Mouse (Mus musculus) embryonic facial prominence, embryonic 13.5 days (tissue): ENCODE measurements around the gene Borcs5. TPM values are rescaled to one million over a fixed set of nuclear protein-coding genes. Genes with fewer than 3 reads are reported as not detected.

Experiments used
- ATAC-seq: fragments of 200-750 bp; cut with Nextera tagmentation; 2 replicates; pipeline ENCODE4 v1.8.0; 2017; ENCODE audit warnings: low read depth; ENCODE audit not compliant: insufficient number of reproducible peaks, insufficient read depth, low FRiP score, low TSS enrichment
- H3K27ac ChIP-seq: fragments of 300-500 bp; sonication (generic); 2 replicates; pipeline ENCODE4 v1.5.1; 2015; ENCODE audit warnings: moderate library complexity, mild to moderate bottlenecking, inconsistent platforms
- H3K27me3 ChIP-seq: fragments of 300-500 bp; sonication (generic); 2 replicates; pipeline ENCODE4 v1.6.1; 2015; ENCODE audit warnings: mild to moderate bottlenecking, inconsistent platforms
- H3K36me3 ChIP-seq: fragments of 300-500 bp; sonication (generic); 2 replicates; pipeline ENCODE4 v1.6.1; 2015; ENCODE audit warnings: mild to moderate bottlenecking, inconsistent platforms
- H3K4me1 ChIP-seq: fragments of 300-500 bp; sonication (generic); 2 replicates; pipeline ENCODE4 v1.6.1; 2015; ENCODE audit warnings: inconsistent platforms
- H3K4me2 ChIP-seq: fragments of 300-500 bp; sonication (generic); 2 replicates; pipeline ENCODE4 v1.6.1; 2015; ENCODE audit warnings: moderate library complexity, mild to moderate bottlenecking, inconsistent platforms
- H3K4me3 ChIP-seq: fragments of 300-500 bp; sonication (generic); 2 replicates; pipeline ENCODE4 v1.5.1; 2015; ENCODE audit warnings: mild to moderate bottlenecking, inconsistent platforms
- H3K9ac ChIP-seq: fragments of 300-500 bp; sonication (generic); 2 replicates; pipeline ENCODE4 v1.6.1; 2015; ENCODE audit warnings: mild to moderate bottlenecking, inconsistent platforms
- H3K9me3 ChIP-seq: fragments of 300-500 bp; sonication (generic); 2 replicates; pipeline ENCODE4 v1.6.1; 2016; ENCODE audit warnings: inconsistent platforms
- WGBS: fragments of 180-500 bp; shearing (Covaris S2); methylation state at CpG from one replicate; pipeline ENCODE4 v1.1.7; 2015; ENCODE audit warnings: mixed read lengths; 5-methylcytosine and 5-hydroxymethylcytosine counted together
- polyA plus RNA-seq: library from polyadenylated mRNA; unstranded; fragments of >200 nt; fragmentation: Nextera tagmentation; extraction: Ambion mirVana; gene quantifications from 2 replicates; pipeline ENCODE4 v1.2.1, GENCODE M21; 2015

Gene Borcs5
- polyA plus RNA-seq, 1 experiment from 2014 or later, result 23.1 TPM

GRCm38 (mm10) chr6:134721729-134722269 is 82.5 kb downstream of the Borcs5 start:
- Histone ChIP-seq H3K27ac (no peak overlapping the region), H3K9ac (no peak overlapping the region), H3K4me3 (no peak overlapping the region), H3K9me3 (no peaks in the 10 kb centered on the region), H3K36me3 (peaks cover 67% of the 10 kb centered on the region), H3K4me1 (no peaks in the 10 kb centered on the region), H3K4me2 (no peak overlapping the region), H3K27me3 (no peaks in the 10 kb centered on the region)
- no peak for ATAC-seq
- WGBS, result 79% methylated on average over 6 of the region's 6 CpGs

- H3K9me3 ChIP-seq, result no peaks in the 10 kb centered on the region
- H3K4me2 ChIP-seq, result no peak overlapping the region
- H3K4me3 ChIP-seq, result no peak overlapping the region
- no peak overlapping the region for H3K9ac ChIP-seq
- ATAC-seq, result no peak
- peaks cover 57% of the 10 kb centered on the region for H3K36me3 ChIP-seq
- H3K27ac ChIP-seq, result no peak overlapping the region
- H3K4me1 ChIP-seq, result no peaks in the 10 kb centered on the region
- WGBS, result 92% methylated on average over 8 of the region's 8 CpGs
- no peaks in the 10 kb centered on the region for H3K27me3 ChIP-seq
These were observed 83.6 kb downstream of the Borcs5 start for GRCm38 (mm10) chr6:134722906-134723305.

- WGBS, result 94% methylated on average over 7 of the region's 7 CpGs
- H3K9me3 ChIP-seq, result no peaks in the 10 kb centered on the region
- H3K27me3 ChIP-seq, result no peaks in the 10 kb centered on the region
- H3K4me2 ChIP-seq, result no peak overlapping the region
- no peak overlapping the region for H3K4me3 ChIP-seq
- no peak overlapping the region for H3K9ac ChIP-seq
- H3K36me3 ChIP-seq, result peaks cover 53% of the 10 kb centered on the region
- H3K27ac ChIP-seq, result no peak overlapping the region
- no peaks in the 10 kb centered on the region for H3K4me1 ChIP-seq
- ATAC-seq, result no peak
These were observed 84.0 kb downstream of the Borcs5 start for GRCm38 (mm10) chr6:134723326-134723725.

- no peaks in the 10 kb centered on the region for H3K27me3 ChIP-seq
- no peak for ATAC-seq
- no peak overlapping the region for H3K9ac ChIP-seq
- peaks cover 46% of the 10 kb centered on the region for H3K36me3 ChIP-seq
- no peak overlapping the region for H3K4me2 ChIP-seq
- no peaks in the 10 kb centered on the region for H3K4me1 ChIP-seq
- H3K9me3 ChIP-seq, result no peaks in the 10 kb centered on the region
- 83% methylated on average over 9 of the region's 9 CpGs for WGBS
- no peak overlapping the region for H3K4me3 ChIP-seq
- H3K27ac ChIP-seq, result no peak overlapping the region
These were observed 84.7 kb downstream of the Borcs5 start for GRCm38 (mm10) chr6:134723833-134724553.

- H3K27me3 ChIP-seq, result no peaks in the 10 kb centered on the region
- H3K36me3 ChIP-seq, result peaks cover 35% of the 10 kb centered on the region
- ATAC-seq, result no peak
These were observed 86.1 kb downstream of the Borcs5 start for GRCm38 (mm10) chr6:134725406-134725805.

GRCm38 (mm10) chr6:134730978-134731377 is 91.7 kb downstream of the Borcs5 start:
- Histone ChIP-seq H3K27me3 (no peaks in the 10 kb centered on the region), H3K9ac (no peak overlapping the region), H3K4me2 (no peak overlapping the region), H3K27ac (no peak overlapping the region), H3K9me3 (no peaks in the 10 kb centered on the region), H3K36me3 (peaks cover 9% of the 10 kb centered on the region), H3K4me1 (no peaks in the 10 kb centered on the region), H3K4me3 (no peak overlapping the region)
- ATAC-seq, result no peak
- 87% methylated on average over 3 of the region's 3 CpGs for WGBS

More at GRCm38 (mm10) chr6:134725406-134725805, 86.1 kb downstream of the Borcs5 start:
- Histone ChIP-seq H3K4me2 (no peak overlapping the region), H3K27ac (no peak overlapping the region), H3K4me3 (no peak overlapping the region), H3K9me3 (no peaks in the 10 kb centered on the region), H3K9ac (no peak overlapping the region), H3K4me1 (no peaks in the 10 kb centered on the region)

- Histone ChIP-seq H3K27me3 (no peaks in the 10 kb centered on the region), H3K4me2 (no peak overlapping the region), H3K9me3 (no peaks in the 10 kb centered on the region), H3K9ac (no peak overlapping the region), H3K4me3 (no peak overlapping the region), H3K36me3 (peaks cover 14% of the 10 kb centered on the region), H3K4me1 (no peaks in the 10 kb centered on the region), H3K27ac (no peak overlapping the region)
- 0 out of 2 replicates have a peak, but pooled peaks have one; percentile 52 for ATAC-seq
- 94% methylated on average over 8 of the region's 8 CpGs for WGBS
These were observed 93.5 kb downstream of the Borcs5 start for GRCm38 (mm10) chr6:134732813-134733212.

- Histone ChIP-seq H3K9me3 (no peaks in the 10 kb centered on the region), H3K4me2 (no peak overlapping the region), H3K36me3 (peaks cover 22% of the 10 kb centered on the region), H3K27me3 (no peaks in the 10 kb centered on the region), H3K9ac (no peak overlapping the region), H3K4me3 (no peak overlapping the region), H3K4me1 (no peaks in the 10 kb centered on the region), H3K27ac (no peak overlapping the region)
- ATAC-seq, result no peak
- 78% methylated on average over 5 of the region's 5 CpGs for WGBS
These were observed 94.5 kb downstream of the Borcs5 start for GRCm38 (mm10) chr6:134733800-134734221.

- Histone ChIP-seq H3K4me3 (no peak overlapping the region), H3K9ac (no peak overlapping the region), H3K27ac (no peak overlapping the region), H3K9me3 (no peaks in the 10 kb centered on the region), H3K4me2 (no peak overlapping the region), H3K27me3 (no peaks in the 10 kb centered on the region), H3K36me3 (peaks cover 31% of the 10 kb centered on the region), H3K4me1 (no peaks in the 10 kb centered on the region)
- WGBS, result 93% methylated on average over 3 of the region's 3 CpGs
- no peak for ATAC-seq
These were observed 97.5 kb downstream of the Borcs5 start for GRCm38 (mm10) chr6:134736853-134737252.

- Histone ChIP-seq H3K36me3 (peaks cover 12% of the 10 kb centered on the region), H3K4me3 (no peak overlapping the region), H3K27me3 (no peaks in the 10 kb centered on the region), H3K4me1 (0 out of 2 replicates have a peak, but pooled peaks cover 4% of the 10 kb centered on the region), H3K9ac (no peak overlapping the region), H3K9me3 (no peaks in the 10 kb centered on the region), H3K27ac (no peak overlapping the region), H3K4me2 (no peak overlapping the region)
- no peak for ATAC-seq
These were observed 104.3 kb downstream of the Borcs5 start for GRCm38 (mm10) chr6:134743568-134743967.

- no peak for ATAC-seq
- no peaks in the 10 kb centered on the region for H3K27me3 ChIP-seq
- no peak overlapping the region for H3K4me3 ChIP-seq
- 96% methylated on average over 7 of the region's 7 CpGs for WGBS
- no peak overlapping the region for H3K9ac ChIP-seq
- no peaks in the 10 kb centered on the region for H3K9me3 ChIP-seq
- H3K4me1 ChIP-seq, result 0 out of 2 replicates have a peak, but pooled peaks cover 4% of the 10 kb centered on the region
- no peak overlapping the region for H3K27ac ChIP-seq
- no peak overlapping the region for H3K4me2 ChIP-seq
- H3K36me3 ChIP-seq, result peaks cover 5% of the 10 kb centered on the region; the same call in 1 of the 2 replicates
These were observed 106.6 kb downstream of the Borcs5 start for GRCm38 (mm10) chr6:134745876-134746275.

- Histone ChIP-seq H3K4me2 (no peak overlapping the region), H3K36me3 (peaks cover 8% of the 10 kb centered on the region; the same call in 1 of the 2 replicates), H3K4me3 (no peak overlapping the region), H3K27me3 (no peaks in the 10 kb centered on the region), H3K4me1 (peaks cover 9% of the 10 kb centered on the region; the same call in 1 of the 2 replicates), H3K9me3 (no peaks in the 10 kb centered on the region), H3K27ac (no peak overlapping the region), H3K9ac (no peak overlapping the region)
- ATAC-seq, result no peak
- 79% methylated on average over 3 of the region's 3 CpGs for WGBS
These were observed 108.8 kb downstream of the Borcs5 start for GRCm38 (mm10) chr6:134748126-134748525.
